Mouse (Mus musculus): Measurements from ENCODE around the gene Cul7. TPM values are rescaled to one million over a fixed set of nuclear protein-coding genes. Genes with fewer than 3 reads are reported as not detected.
A peak's percentile ranks its signal among the peaks of the same experiment; 100 is the strongest.

Gene Cul7
- polyA plus RNA-seq, 1 experiment from 2014 or later, result 41.1 TPM

DNA sequence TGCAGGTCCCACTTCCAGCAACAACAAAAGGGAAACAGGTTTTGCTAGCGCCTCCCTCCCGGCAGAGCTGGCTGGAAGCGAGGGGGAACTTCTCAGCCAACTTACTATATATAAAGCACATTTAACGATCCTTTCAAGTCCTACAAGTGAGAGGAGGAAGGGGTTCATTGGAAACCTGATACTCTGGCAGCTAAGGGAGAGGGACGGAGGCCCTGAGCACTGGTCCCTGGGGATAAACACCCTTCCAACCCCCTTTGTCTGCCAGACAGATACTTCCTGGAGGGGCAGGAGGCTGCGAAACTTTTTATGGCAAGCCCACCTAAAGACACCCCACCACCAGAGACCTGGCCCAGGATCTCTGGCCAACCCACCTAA lies 31.8 kb upstream of the Cul7 start:
- 11% methylated on average over 6 of the region's 6 CpGs for WGBS
- Histone ChIP-seq H3K9me3 (no peaks in the 10 kb centered on the region), H3K27ac (peak overlapping the region; percentile 90), H3K4me2 (replicated peaks) (peak overlapping the region; percentile 55), H3K36me3 (no peaks in the 10 kb centered on the region), H3K4me1 (replicated peaks) (peaks cover 76% of the 10 kb centered on the region), H3K4me3 (replicated peaks) (peak overlapping the region; percentile 13; the same call in 1 of the 2 replicates), H3K27me3 (replicated peaks) (no peaks in the 10 kb centered on the region), H3K9ac (peak overlapping the region; percentile 48)
- peak; percentile 45 for ATAC-seq

DNA sequence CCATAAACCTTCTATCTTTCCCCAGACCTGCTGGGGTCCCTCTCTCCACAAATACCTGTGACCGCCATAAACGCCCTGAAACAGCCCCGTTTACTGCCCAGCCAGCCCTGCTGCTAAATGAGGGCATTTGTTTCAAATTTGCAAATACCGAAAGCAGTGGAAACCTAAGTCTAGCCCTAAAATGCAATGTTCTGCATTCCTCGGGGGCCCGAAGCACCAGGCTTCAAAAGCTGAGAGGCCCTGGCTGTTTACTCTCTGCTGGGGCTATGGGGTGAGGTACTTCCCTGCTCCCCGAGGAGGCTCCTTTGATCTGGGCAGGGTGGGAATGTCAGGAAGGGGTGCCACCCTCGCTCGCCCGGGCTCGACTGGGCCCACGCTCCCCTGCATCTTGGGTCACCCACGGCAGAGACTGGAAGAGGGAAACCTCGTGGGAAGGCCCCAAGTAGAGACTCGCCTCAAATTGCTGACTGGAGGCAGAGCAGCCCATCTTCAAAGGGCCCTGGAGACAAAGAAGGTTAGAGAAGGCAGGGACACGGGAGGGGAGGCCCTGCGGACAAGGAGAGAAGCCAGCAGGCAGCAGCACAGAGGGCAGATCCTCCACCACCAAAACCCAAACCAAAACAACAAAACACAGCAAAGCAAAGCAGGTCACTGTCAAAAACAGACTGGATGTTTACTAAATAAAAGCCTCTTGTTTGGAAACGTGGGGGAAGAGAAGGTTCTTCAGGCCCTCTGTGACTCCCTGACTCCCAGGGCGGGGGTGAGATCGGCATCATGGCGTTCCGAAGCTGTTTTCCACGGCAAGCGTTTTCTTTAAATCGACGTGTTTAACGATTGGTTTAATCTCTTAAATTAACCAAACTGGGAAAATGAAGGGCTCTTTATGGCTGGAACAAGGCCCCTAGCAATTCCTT lies 31.1 kb upstream of the Cul7 start:
- peaks cover 75% of the 10 kb centered on the region for H3K4me1 ChIP-seq (replicated peaks)
- H3K4me3 ChIP-seq (replicated peaks), result peak overlapping the region; percentile 13
- H3K36me3 ChIP-seq, result no peaks in the 10 kb centered on the region
- ATAC-seq, result peak; percentile 62
- 15% methylated on average over 27 of the region's 27 CpGs for WGBS
- peak overlapping the region; percentile 90 for H3K27ac ChIP-seq
- peak overlapping the region; percentile 48 for H3K9ac ChIP-seq
- no peaks in the 10 kb centered on the region for H3K9me3 ChIP-seq
- peak overlapping the region; percentile 55 for H3K4me2 ChIP-seq (replicated peaks)
- no peaks in the 10 kb centered on the region for H3K27me3 ChIP-seq (replicated peaks)

DNA sequence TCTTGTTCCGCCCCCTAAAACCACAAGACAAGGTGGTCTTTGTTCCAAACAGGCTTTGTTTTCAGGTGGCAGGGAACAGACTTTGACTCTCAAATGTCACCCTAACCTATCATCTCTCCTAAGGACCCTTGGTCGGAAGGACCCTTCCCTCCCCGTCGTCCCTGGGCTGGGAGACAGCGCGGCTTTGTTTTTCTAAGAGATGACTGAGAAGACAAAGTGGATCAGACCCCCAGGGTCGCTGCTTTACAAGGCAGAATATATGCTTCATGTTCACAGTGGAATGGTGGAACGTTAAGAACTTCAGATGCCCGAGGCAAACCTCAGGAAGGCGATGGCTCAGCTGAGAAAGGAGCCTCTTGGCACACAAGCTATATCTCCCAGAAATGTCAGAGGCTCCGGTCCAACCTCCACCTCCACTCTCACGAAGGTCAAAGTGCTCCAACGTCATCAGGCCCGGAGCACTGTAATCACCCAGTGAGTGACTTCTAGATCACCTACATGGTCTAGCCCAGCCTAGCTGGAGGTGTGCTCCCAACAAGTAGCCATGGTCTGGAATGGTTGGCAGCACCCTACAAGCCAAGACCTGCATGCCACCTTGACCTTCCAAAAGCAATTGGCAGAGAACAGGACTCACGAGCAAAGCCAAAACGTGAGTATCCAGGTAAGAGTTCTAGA lies 30.3 kb upstream of the Cul7 start:
- peak overlapping the region; percentile 55 for H3K4me2 ChIP-seq (replicated peaks)
- H3K4me3 ChIP-seq (replicated peaks), result no peak overlapping the region; the same call in 1 of the 2 replicates
- H3K9ac ChIP-seq, result peak overlapping the region; percentile 6; the same call in 1 of the 2 replicates
- WGBS, result 29% methylated on average over 16 of the region's 16 CpGs
- H3K27me3 ChIP-seq (replicated peaks), result no peaks in the 10 kb centered on the region
- H3K9me3 ChIP-seq, result no peaks in the 10 kb centered on the region
- ATAC-seq, result no peak
- peaks cover 83% of the 10 kb centered on the region for H3K4me1 ChIP-seq (replicated peaks)
- H3K36me3 ChIP-seq, result no peaks in the 10 kb centered on the region
- peak overlapping the region; percentile 90 for H3K27ac ChIP-seq

DNA sequence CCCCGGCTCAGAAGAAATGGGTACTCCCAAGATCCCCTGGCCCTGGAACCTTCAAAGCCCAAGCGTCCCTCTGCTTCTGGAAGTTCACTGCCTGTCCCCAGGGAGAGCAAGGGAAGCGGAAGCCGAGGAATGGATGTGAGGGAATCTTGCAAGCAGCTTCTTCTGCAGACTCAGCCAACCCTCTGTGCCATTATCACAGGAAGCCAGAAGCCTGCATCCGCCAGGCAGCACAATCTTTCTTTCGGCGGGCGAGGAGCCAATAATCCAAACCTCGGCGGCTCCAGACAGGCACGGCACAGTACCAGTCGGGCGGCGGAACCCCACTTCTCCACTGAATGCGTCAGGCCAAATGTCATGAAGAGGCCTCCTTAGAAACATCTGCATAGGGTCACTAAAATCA lies 28.8 kb upstream of the Cul7 start:
- Histone ChIP-seq H3K4me1 (replicated peaks) (peaks cover 83% of the 10 kb centered on the region), H3K36me3 (no peaks in the 10 kb centered on the region), H3K4me2 (replicated peaks) (peak overlapping the region; percentile 20), H3K9me3 (no peaks in the 10 kb centered on the region), H3K27ac (peak overlapping the region; percentile 48), H3K4me3 (replicated peaks) (no peak overlapping the region), H3K27me3 (replicated peaks) (no peaks in the 10 kb centered on the region), H3K9ac (no peak overlapping the region)
- ATAC-seq, result no peak
- WGBS, result 39% methylated on average over 15 of the region's 15 CpGs

DNA sequence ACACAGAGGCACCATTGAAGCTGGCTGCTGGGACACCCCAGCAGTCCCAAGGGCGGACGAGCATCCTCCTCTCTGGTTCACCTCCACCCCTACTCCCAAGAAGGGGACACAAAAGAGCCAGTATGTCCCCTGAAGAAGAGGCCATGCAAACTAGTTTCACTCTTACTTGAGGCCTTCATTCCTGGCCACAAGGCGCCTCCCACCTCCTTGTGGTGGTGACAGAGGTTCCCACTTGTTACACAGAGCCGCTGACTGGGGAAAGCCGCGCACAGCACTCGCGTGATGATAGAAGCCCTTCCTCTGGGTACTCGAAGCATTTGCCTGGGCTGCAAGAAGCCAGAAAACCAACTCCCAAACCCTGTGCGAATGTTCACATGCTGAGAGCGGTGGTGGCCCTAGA lies 27.9 kb upstream of the Cul7 start:
- H3K36me3 ChIP-seq, result no peaks in the 10 kb centered on the region
- no peak for ATAC-seq
- H3K4me1 ChIP-seq (replicated peaks), result peaks cover 83% of the 10 kb centered on the region
- peak overlapping the region; percentile 19; the same call in 1 of the 2 replicates for H3K9ac ChIP-seq
- no peaks in the 10 kb centered on the region for H3K9me3 ChIP-seq
- no peak overlapping the region for H3K27ac ChIP-seq
- H3K4me2 ChIP-seq (replicated peaks), result no peak overlapping the region
- H3K27me3 ChIP-seq (replicated peaks), result no peaks in the 10 kb centered on the region
- WGBS, result 68% methylated on average over 11 of the region's 11 CpGs
- H3K4me3 ChIP-seq (replicated peaks), result no peak overlapping the region

DNA sequence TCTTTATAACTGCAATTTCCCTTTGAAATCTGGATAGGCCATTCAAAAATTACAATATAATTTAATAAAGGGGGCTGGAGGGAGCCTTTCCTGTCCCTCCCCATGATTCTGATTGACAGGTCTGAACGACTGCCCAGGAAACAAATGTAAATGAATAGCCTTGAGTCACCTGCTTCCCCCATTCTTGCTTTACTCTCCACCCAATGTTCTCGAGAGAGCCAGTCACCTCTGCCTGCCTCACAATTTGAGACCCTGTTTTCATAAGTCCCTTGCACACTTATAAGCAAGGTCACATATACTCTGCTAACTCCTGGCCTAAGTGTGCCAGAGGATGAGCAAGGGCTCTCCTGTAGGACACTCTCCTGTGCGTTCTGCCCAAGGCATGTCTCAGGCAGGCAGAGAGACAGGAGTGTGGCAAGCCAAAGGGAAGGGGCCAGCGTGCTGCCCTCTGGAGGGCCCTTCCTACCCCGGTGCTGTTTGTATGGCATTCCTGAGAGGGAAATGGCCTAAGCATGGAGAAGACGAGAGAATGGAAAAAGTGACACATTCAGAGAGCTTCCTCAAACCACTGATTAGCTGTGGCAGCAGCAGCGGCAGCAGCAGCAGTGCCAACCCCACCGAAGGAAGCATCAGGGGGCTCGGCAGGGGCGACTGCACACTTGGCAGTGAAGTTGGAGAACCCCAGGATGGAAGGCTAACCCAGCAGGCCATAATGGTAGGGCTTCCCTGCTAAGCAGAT lies 26.1 kb upstream of the Cul7 start:
- H3K36me3 ChIP-seq, result no peaks in the 10 kb centered on the region
- H3K4me1 ChIP-seq (replicated peaks), result peaks cover 66% of the 10 kb centered on the region
- no peak overlapping the region; the same call in 1 of the 2 replicates for H3K4me3 ChIP-seq (replicated peaks)
- ATAC-seq, result no peak
- peak overlapping the region; percentile 6; the same call in 1 of the 2 replicates for H3K4me2 ChIP-seq (replicated peaks)
- peak overlapping the region; percentile 49; the same call in 1 of the 2 replicates for H3K27ac ChIP-seq
- H3K27me3 ChIP-seq (replicated peaks), result no peaks in the 10 kb centered on the region
- H3K9ac ChIP-seq, result peak overlapping the region; percentile 33; the same call in 1 of the 2 replicates
- WGBS, result 26% methylated on average over 10 of the region's 10 CpGs
- no peaks in the 10 kb centered on the region for H3K9me3 ChIP-seq

DNA sequence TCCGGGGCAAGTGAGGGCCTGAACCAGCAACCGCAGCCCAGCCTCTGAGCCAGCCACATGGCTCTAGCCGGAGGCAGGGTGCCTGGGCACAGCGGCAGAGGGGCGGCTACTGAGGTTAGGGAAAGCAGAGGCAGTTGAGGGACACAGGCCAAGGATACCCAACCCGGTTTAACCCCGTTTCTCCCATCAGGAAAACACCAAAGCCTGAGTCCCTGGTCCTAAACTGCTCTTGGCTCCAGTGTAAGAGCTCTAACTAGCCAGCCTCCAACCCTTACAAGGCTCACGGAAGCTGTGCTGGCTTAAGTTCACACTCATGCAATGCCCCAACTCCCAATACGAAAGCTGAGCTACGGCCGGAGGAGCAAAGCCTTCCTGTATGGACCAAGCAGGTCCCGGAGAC lies 25.5 kb upstream of the Cul7 start:
- H3K9ac ChIP-seq, result peak overlapping the region; percentile 33; the same call in 1 of the 2 replicates
- H3K27me3 ChIP-seq (replicated peaks), result no peaks in the 10 kb centered on the region
- H3K27ac ChIP-seq, result peak overlapping the region; percentile 49; the same call in 1 of the 2 replicates
- peak overlapping the region; percentile 6; the same call in 1 of the 2 replicates for H3K4me2 ChIP-seq (replicated peaks)
- peaks cover 61% of the 10 kb centered on the region for H3K4me1 ChIP-seq (replicated peaks)
- no peak overlapping the region for H3K4me3 ChIP-seq (replicated peaks)
- H3K9me3 ChIP-seq, result no peaks in the 10 kb centered on the region
- 68% methylated on average over 12 of the region's 12 CpGs for WGBS
- H3K36me3 ChIP-seq, result no peaks in the 10 kb centered on the region
- no peak for ATAC-seq

DNA sequence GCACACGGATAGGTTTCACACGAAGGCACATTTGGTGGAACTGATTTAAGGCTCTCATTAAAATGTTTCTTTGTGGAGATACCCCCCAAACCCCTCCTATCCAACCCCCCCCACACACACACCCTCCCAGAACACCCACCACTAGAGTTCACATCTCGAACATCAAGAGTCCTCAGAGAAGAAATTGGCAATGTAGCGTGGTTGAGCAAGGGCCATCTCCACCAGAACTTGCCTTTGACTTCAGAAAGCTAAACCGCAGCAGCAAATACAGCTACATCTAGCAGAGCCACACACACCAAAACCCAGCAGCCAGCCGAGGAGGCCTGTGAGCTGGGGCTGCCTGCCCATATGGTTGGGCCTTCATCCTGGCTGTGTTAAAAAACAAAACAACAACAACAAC lies 22.7 kb upstream of the Cul7 start:
- no peak for ATAC-seq
- H3K4me1 ChIP-seq (replicated peaks), result peaks cover 52% of the 10 kb centered on the region
- H3K9me3 ChIP-seq, result no peaks in the 10 kb centered on the region
- peak overlapping the region; percentile 96 for H3K9ac ChIP-seq
- H3K4me3 ChIP-seq (replicated peaks), result peak overlapping the region; percentile 95
- H3K36me3 ChIP-seq, result peaks cover under 1% of the 10 kb centered on the region; the same call in 1 of the 2 replicates
- H3K27ac ChIP-seq, result no peak overlapping the region
- H3K4me2 ChIP-seq (replicated peaks), result peak overlapping the region; percentile 77
- WGBS, result 33% methylated on average over 6 of the region's 6 CpGs
- no peaks in the 10 kb centered on the region for H3K27me3 ChIP-seq (replicated peaks)

DNA sequence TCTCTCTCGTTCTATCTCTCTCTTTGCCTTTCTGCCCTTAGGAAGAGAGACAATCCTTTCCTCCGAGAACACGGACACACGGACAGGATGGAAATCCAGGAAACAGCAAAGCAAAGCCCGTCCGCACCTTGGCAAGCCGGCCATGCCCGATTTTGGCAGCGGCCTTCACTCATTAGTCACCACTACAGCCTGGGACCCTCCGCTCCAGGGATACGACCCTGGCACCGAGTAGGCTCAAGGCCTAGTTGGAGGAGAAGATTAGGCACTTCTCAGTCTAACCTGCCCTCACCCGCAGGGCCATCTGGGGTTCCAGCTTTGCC lies 21.7 kb upstream of the Cul7 start:
- peak overlapping the region; percentile 95 for H3K27ac ChIP-seq
- no peaks in the 10 kb centered on the region for H3K9me3 ChIP-seq
- no peak for ATAC-seq
- no peaks in the 10 kb centered on the region for H3K27me3 ChIP-seq (replicated peaks)
- H3K4me1 ChIP-seq (replicated peaks), result peaks cover 43% of the 10 kb centered on the region
- H3K4me3 ChIP-seq (replicated peaks), result peak overlapping the region; percentile 95
- H3K36me3 ChIP-seq, result peaks cover 4% of the 10 kb centered on the region; the same call in 1 of the 2 replicates
- peak overlapping the region; percentile 77 for H3K4me2 ChIP-seq (replicated peaks)
- peak overlapping the region; percentile 96 for H3K9ac ChIP-seq
- WGBS, result 0% methylated on average over 13 of the region's 13 CpGs

DNA sequence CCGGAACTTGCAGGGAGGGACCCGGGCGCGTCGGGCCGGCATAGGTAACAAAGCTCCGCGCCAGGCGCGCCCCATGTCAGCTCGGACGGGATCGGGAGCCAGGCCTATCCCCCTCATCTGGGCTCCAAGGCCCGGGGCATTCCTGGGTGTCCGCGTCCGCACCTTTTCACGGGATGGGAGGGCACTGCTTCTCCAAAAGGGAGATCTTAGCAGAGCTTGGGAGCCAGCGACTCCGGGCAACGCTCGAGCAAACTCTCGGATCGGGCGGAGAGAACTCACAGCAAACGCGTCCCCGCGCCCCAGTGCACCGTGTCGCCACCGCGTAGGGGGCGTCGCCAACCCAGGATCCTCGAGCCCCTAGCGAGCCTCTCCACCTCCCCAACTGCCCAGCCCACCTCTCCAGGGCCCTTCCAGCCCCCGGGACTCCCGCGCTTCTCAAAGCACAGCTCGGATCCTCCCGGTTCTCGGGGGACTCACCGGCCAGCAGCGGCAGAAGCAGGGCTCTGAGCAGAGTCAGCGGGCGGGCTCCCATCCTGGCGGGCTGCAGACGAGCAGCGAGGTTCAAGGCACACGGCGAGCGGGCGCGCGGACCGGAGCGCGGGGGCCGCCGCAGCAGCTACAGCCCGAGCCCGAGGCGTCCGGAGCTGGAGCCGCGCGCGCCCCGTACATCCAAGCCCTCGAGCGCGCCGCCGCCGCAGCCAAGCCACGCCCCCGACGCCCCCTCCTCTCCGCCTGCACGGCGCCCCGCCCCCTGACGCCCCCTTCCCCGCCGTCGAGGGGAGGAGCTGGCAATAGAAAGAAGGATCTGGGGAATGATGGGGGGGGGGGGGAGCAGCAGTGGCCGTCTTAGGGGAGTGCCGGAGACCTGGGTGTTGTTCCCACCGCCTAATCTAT lies 21.1 kb upstream of the Cul7 start, which contains the start of gene Ptk7:
Ptk7 (minus strand) TSS at position 714 of the 894 bp plus-strand sequence.
- peak; percentile 73 for ATAC-seq
- H3K4me1 ChIP-seq (replicated peaks), result peaks cover 39% of the 10 kb centered on the region
- peak within 1 kb of the TSS; percentile 77 for H3K4me2 ChIP-seq (replicated peaks)
- under 1% methylated on average over 81 of the region's 90 CpGs for WGBS
- H3K9me3 ChIP-seq, result no peaks in the 10 kb centered on the region
- peak within 1 kb of the TSS; percentile 95 for H3K4me3 ChIP-seq (replicated peaks)
- H3K27ac ChIP-seq, result peak within 1 kb of the TSS; percentile 95
- peak within 1 kb of the TSS; percentile 96 for H3K9ac ChIP-seq
- no peaks in the 10 kb centered on the region for H3K27me3 ChIP-seq (replicated peaks)
- H3K36me3 ChIP-seq, result peaks cover 4% of the 10 kb centered on the region; the same call in 1 of the 2 replicates
